Comparison of ENCODE assay signal across 8 mouse cellular contexts in the genomic region with DNA sequence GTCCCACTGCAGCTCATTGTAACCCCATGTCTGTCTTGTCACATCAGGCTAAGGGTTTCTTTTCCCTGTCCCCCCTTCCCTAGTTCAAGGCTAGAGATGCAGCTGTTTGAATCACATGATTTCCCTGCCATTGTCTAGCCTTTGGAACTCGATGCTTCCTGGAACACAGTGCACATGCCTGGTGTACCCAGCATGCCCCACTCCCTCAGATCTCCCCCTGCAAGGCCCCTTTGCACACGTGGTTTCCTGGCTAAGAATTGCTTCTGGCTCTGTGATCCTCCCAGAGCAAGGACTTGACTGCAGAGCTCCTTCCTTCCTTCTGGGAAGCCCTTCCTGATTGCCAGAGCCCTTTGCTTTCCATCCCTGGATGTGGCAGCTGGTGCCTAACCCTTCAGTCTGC. TPM values are rescaled to one million over a fixed set of nuclear protein-coding genes. Genes with fewer than 3 reads are reported as not detected.
DNase-seq lines count a peak whose midpoint lies in the region; ATAC-seq and TF ChIP-seq lines count a peak whose summit lies in the region.
"Not testable (repeated sequence)": the region's sequence is repeated elsewhere in the genome, so short reads cannot be mapped to it uniquely, and the experiment has no call there.
"Had no signal": no experiment of that assay in that cellular context is flagged by ENCODE, and none has a peak within 500 bp of the region (broad histone marks: within the 10 kb centered on the region; RNA-seq: fewer than 3 reads in every experiment).

No protein-coding gene starts in this region.

- H3K4me1 ChIP-seq in forebrain, embryonic 10.5 days = peaks cover 14% of the 10 kb centered on the region
- not testable (repeated sequence) for H3K4me1 ChIP-seq in heart, embryonic 15.5 days (replicated peaks); intestine, postnatal 0 days (replicated peaks; ENCODE audit: control insufficient read depth, insufficient read depth, low read length); liver, embryonic 12.5 days
- H3K4me1 ChIP-seq in midbrain, embryonic 10.5 days = peaks cover 13% of the 10 kb centered on the region

- DNase-seq in forebrain, embryonic 10.5 days (ENCODE audit: extremely low spot score, low spot score); midbrain, embryonic 10.5 days (ENCODE audit: low spot score): not testable (repeated sequence)
- peak; percentile 35 for DNase-seq in thymus, postnatal 14 days

- not testable (repeated sequence) for H3K4me2 ChIP-seq in heart, embryonic 15.5 days; intestine, postnatal 0 days (replicated peaks; ENCODE audit: low read depth); liver, embryonic 12.5 days

- not testable (repeated sequence) for H3K36me3 ChIP-seq in forebrain, embryonic 10.5 days (replicated peaks); heart, embryonic 15.5 days; intestine, postnatal 0 days (ENCODE audit: control insufficient read depth, insufficient read depth); liver, embryonic 12.5 days; midbrain, embryonic 10.5 days

- not testable (repeated sequence) for H3K9me3 ChIP-seq in forebrain, embryonic 10.5 days; heart, embryonic 15.5 days (replicated peaks); intestine, postnatal 0 days (ENCODE audit: control insufficient read depth); liver, embryonic 12.5 days (replicated peaks); midbrain, embryonic 10.5 days (replicated peaks)

- H3K4me3 ChIP-seq in forebrain, embryonic 10.5 days; heart, embryonic 15.5 days; intestine, postnatal 0 days (ENCODE audit: low read depth, low read length); liver, embryonic 12.5 days; midbrain, embryonic 10.5 days: not testable (repeated sequence)

- not testable (repeated sequence) for H3K9ac ChIP-seq in heart, embryonic 15.5 days; intestine, postnatal 0 days (ENCODE audit: low read depth, low read length); liver, embryonic 12.5 days

- 0 out of 2 replicates have a peak, but pooled peaks have one; percentile 42 for ATAC-seq in common myeloid progenitor, adult 5-6 weeks (replicated peaks; ENCODE audit: low read depth, poor library complexity, severe bottlenecking)
- ATAC-seq in heart, embryonic 15.5 days (replicated peaks; ENCODE audit: insufficient number of reproducible peaks, insufficient read depth, low FRiP score, low read depth) = 0 out of 2 replicates have a peak, but pooled peaks have one; percentile 47
- ATAC-seq in intestine, postnatal 0 days = 0 out of 2 replicates have a peak, but pooled peaks have one; percentile 16
- ATAC-seq in liver, embryonic 12.5 days = peak; percentile 35; the same call in 1 of the 2 replicates

- not testable (repeated sequence) for TF ChIP-seq CTCF in intestine, postnatal 0 days (IDR thresholded peaks at IDR 0.05; ENCODE audit: low read depth)

- WGBS in forebrain, embryonic 10.5 days = 26% methylated on average over 2 of the region's 2 CpGs
- 11% methylated on average over 2 of the region's 2 CpGs for WGBS in heart, embryonic 15.5 days
- WGBS in intestine, postnatal 0 days = 11% methylated on average over 2 of the region's 2 CpGs
- WGBS in liver, embryonic 12.5 days (ENCODE audit: insufficient replicate concordance) = 13% methylated on average over 2 of the region's 2 CpGs
- WGBS in midbrain, embryonic 10.5 days = 25% methylated on average over 2 of the region's 2 CpGs

- H3K27me3 ChIP-seq in forebrain, embryonic 10.5 days (ENCODE audit: poor library complexity, severe bottlenecking); heart, embryonic 15.5 days; intestine, postnatal 0 days (replicated peaks; ENCODE audit: control insufficient read depth, insufficient read depth, low read length); liver, embryonic 12.5 days (replicated peaks); midbrain, embryonic 10.5 days (ENCODE audit: low read depth, poor library complexity, severe bottlenecking): not testable (repeated sequence)

- H3K27ac ChIP-seq in forebrain, embryonic 10.5 days = 0 out of 2 replicates have a peak overlapping the region, but pooled peaks have one; percentile 51
- not testable (repeated sequence) for H3K27ac ChIP-seq in heart, embryonic 15.5 days; intestine, postnatal 0 days (ENCODE audit: low read depth, low read length); liver, embryonic 12.5 days
- peak overlapping the region; percentile 71; the same call in 1 of the 2 replicates for H3K27ac ChIP-seq in midbrain, embryonic 10.5 days (replicated peaks)

RNA-seq across cellular contexts. Expression of a gene that starts 12.3 kb away (rescaled TPM):
- total RNA-seq in common myeloid progenitor, adult 5-6 weeks (2017) = 1.2 and 2.4 TPM in 2 replicates
- polyA plus RNA-seq in forebrain, embryonic 10.5 days (2016; fragmentation: Nextera tagmentation; extraction: Ambion mirVana) = 0.42 and 0.43 TPM in 2 replicates
- polyA plus RNA-seq in heart, embryonic 15.5 days (2015; fragmentation: Nextera tagmentation; extraction: Ambion mirVana) = 0.42 and 0.54 TPM in 2 replicates
- 0.31 and 0.42 TPM in 2 replicates for polyA plus RNA-seq in intestine, postnatal 0 days (2015; fragmentation: Nextera tagmentation; extraction: Ambion mirVana)
- 0.79 and 1.0 TPM in 2 replicates for polyA plus RNA-seq in liver, embryonic 12.5 days (2016; fragmentation: Nextera tagmentation; extraction: Ambion mirVana)
- 0.29 and 0.37 TPM in 2 replicates for polyA plus RNA-seq in midbrain, embryonic 10.5 days (2016; fragmentation: Nextera tagmentation; extraction: Ambion mirVana)
- polyA plus RNA-seq: forebrain, embryonic 14.5 days had no signal

RNA-seq across cellular contexts. Expression of a gene that starts 32.3 kb away (rescaled TPM):
- 18.1 and 33.5 TPM in 2 replicates for total RNA-seq in common myeloid progenitor, adult 5-6 weeks (2017)
- 3.3 and 3.9 TPM in 2 replicates for polyA plus RNA-seq in forebrain, embryonic 10.5 days (2016; fragmentation: Nextera tagmentation; extraction: Ambion mirVana)
- 1.2 and 3.0 TPM in 2 replicates for polyA plus RNA-seq in heart, embryonic 15.5 days (2015; fragmentation: Nextera tagmentation; extraction: Ambion mirVana)
- polyA plus RNA-seq in intestine, postnatal 0 days (2015; fragmentation: Nextera tagmentation; extraction: Ambion mirVana) = 1.3 and 1.6 TPM in 2 replicates
- 3.6 and 3.9 TPM in 2 replicates for polyA plus RNA-seq in liver, embryonic 12.5 days (2016; fragmentation: Nextera tagmentation; extraction: Ambion mirVana)
- polyA plus RNA-seq in midbrain, embryonic 10.5 days (2016; fragmentation: Nextera tagmentation; extraction: Ambion mirVana) = 2.7 and 3.5 TPM in 2 replicates

RNA-seq across cellular contexts. Expression of a gene that starts 48.6 kb away (rescaled TPM):
- total RNA-seq in common myeloid progenitor, adult 5-6 weeks (2017) = 42.8 and 82.2 TPM in 2 replicates
- 4.1 and 6.0 TPM in 2 replicates for polyA plus RNA-seq in forebrain, embryonic 10.5 days (2016; fragmentation: Nextera tagmentation; extraction: Ambion mirVana)
- 4.0 and 4.7 TPM in 2 replicates for polyA plus RNA-seq in heart, embryonic 15.5 days (2015; fragmentation: Nextera tagmentation; extraction: Ambion mirVana)
- polyA plus RNA-seq in intestine, postnatal 0 days (2015; fragmentation: Nextera tagmentation; extraction: Ambion mirVana) = 2.5 and 2.8 TPM in 2 replicates
- 31.4 and 37.5 TPM in 2 replicates for polyA plus RNA-seq in liver, embryonic 12.5 days (2016; fragmentation: Nextera tagmentation; extraction: Ambion mirVana)
- 3.5 and 6.6 TPM in 2 replicates for polyA plus RNA-seq in midbrain, embryonic 10.5 days (2016; fragmentation: Nextera tagmentation; extraction: Ambion mirVana)
